Mouse (Mus musculus) hindlimb bud, embryonic 11.5 days (tissue): ENCODE results near the gene Acsl5.

ENCODE experiments used
- DNase-seq: peaks from one replicate; pipeline ENCODE4 v3.0.0-alpha.2; 2012; ENCODE audit warnings: low read depth, low spot score; ENCODE audit errors: extremely low spot score

Gene Acsl5

DNA sequence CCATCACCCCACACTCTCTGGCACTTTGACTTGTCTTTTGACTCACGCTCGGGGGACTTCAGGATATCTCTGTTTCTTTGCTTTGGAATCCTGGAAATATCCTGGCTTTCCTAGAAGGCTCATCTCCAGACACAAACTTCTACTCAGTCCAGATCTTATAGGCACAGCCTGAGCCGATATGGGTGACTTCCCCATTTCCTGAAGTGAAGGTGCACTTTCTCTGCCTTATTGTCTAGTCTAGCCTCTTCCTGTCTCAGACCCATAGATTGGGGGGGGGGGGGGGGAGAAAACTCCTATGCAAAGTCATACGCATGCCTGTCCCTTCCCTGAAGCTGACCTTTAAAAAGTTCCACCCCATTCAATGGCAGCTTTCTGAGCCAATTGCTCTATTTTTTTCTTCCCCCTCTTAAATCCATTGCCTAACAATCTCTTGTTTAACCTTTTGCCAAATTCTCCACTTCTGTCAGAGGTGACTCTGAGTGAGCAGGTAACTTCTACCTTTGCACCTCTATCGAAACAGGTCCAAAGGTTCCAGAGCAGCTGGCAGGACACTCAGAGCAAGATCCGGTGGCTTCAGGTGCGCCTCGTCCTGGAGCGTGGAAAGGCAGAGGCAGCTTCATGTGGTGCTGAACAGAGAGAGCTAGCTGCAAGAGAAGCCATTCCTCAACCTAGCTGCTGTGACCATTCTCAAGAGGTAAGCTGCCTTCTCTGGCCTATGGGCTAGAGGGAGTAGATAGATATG lies at the start of gene Acsl5:
Gene Acsl5 (plus strand): TSS at position 556 of the 742 bp plus-strand sequence.
- DNase-seq: no peak

DNA sequence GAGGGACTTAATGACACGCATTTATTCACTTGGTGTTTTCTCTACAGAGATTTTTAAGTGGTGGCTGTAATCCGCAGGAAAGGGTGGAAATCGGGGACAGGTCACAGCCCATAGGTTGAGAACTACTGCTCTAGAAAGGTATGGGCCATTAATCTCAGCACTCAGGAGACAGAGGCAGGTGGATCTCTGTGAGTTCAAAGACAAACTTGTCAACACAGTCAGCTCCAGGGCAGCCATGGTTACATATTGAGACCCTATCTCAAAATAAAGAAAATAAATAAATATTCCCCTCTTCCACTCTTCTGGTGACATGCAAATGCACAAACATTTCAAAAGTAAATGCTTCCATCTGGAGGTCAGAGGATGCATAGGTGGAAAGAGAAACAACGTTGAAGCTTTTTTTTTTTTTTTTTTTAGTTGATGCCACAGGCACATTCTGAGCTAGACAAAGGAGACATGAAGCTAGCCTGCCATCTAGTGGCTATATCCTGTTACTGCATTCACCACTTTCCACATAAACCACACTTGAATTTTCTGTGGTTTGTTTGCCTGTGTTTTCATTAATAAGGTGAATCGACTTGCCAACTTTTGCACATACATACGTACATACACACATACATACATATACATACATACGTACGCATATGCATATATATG lies 45.1 kb upstream of the Acsl5 start:
- DNase-seq: peak; percentile 68

GRCm38 (mm10) chr19:55207205-55207604 lies 44.5 kb upstream of the Acsl5 start:
- DNase-seq: no peak

GRCm38 (mm10) chr19:55207746-55208538 lies 43.8 kb upstream of the Acsl5 start:
- no peak for DNase-seq

DNA sequence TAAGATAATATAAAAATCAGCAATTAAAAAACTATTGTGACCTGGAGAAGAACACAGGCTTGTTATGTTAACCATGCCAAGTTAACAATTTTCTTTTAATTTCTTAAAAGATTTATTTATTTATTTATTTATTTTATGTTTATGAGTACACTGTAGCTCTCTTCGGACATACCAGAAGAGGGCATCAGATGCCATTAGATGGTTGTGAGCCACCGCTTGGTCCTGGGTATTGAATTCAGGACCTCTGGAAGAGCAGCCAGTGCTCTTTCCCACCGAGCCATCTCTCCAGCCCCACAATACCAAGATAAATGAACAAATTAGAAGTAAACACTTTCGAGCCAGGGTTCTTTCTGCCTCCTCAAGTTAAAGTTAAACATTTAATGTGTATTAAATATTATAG lies 43.1 kb upstream of the Acsl5 start:
- DNase-seq: no peak

GRCm38 (mm10) chr19:55209084-55209483 lies 42.7 kb upstream of the Acsl5 start:
- no peak for DNase-seq

GRCm38 (mm10) chr19:55211698-55212097 lies 40.0 kb upstream of the Acsl5 start:
- no peak for DNase-seq

- DNase-seq: no peak
Observed at GRCm38 (mm10) chr19:55213617-55214340, 38.0 kb upstream of the Acsl5 start.

- DNase-seq: no peak
Observed at GRCm38 (mm10) chr19:55216876-55217275, 34.9 kb upstream of the Acsl5 start.

DNA sequence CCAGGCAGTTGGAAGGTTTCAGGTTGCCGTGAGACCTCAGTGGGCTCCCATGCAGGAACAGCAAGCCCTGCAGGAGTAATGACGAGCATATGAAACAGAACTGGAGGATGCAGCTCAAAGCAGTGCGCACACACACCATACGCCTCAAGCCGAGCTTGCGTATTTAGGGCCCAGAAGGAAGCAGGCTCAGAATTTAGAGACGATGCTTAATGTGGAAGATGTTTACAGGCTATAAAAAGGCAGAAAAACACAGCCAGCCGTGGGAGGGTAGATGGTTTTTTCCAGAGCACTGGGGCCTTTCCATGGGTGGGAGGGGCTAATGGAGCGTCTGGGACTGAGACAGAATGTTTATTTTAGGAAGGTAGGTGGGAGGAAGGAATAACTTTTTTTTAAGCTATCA lies 34.4 kb upstream of the Acsl5 start:
- DNase-seq: no peak

DNA sequence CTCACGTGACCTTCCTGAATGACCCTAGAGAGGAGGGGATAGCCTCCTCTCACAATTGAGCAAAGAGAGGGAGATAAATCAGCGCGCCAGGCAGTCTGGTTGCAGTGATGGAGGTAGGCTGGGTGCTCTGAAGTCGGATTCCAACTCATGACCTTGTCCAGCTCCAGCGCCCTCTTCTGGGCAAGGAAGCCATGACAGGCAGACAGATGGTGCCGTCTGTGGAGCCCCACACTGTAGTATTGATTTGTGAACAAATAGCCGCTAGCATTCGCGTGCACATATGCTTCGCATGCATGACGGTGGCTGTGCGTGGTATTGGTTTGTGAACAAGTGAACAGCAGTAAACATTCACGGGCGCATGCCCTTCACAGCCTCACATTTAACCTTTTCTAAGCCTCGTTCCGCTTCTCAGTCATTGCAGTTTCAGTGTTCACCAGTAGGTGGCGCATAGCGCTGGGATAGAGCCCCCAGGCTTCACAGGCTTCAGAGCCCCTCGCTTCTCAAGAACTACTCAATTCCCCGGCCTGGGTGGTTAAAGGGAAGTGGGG lies 33.5 kb upstream of the Acsl5 start:
- peak; percentile 92 for DNase-seq

- no peak for DNase-seq
Observed at GRCm38 (mm10) chr19:55218741-55219221, 33.0 kb upstream of the Acsl5 start.

DNA sequence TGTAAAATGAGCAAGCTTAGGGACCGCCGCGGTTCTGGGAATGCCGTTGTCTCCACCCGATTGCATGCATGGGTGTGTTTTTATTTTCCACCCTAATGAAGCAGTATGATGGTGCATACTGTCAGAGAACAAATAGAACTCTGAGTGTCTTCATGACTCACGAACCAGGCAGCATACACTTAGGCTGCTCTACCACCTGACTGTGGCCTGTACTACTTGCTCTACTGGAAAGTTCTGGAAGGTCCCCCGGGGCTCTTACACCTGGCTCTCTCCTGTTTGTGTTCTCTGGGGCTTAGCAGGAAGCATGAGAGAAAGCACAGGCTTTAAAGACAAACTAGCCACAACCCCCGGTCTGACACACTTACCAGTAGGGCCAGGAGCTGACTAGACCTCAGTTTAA lies 32.4 kb upstream of the Acsl5 start:
- DNase-seq: no peak

DNA sequence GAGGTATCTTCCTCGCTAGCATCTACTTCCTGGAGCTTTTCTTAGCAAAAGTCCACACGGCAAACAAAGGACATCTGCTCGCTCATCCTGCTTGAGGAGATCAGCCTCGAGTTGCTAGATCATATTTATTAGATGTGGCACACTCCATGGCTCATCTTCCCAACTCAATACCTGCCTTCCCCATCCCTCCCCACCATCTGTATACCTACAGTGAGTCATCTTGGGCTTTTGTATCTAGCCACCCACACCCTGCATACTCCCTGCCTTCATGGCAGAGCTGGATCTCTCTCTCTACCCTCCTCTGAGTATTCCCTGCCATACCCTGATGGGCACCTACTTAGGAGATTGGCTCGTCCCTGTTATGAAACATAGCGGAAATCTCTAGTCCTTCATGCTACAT lies 30.5 kb upstream of the Acsl5 start:
- DNase-seq: no peak

DNA sequence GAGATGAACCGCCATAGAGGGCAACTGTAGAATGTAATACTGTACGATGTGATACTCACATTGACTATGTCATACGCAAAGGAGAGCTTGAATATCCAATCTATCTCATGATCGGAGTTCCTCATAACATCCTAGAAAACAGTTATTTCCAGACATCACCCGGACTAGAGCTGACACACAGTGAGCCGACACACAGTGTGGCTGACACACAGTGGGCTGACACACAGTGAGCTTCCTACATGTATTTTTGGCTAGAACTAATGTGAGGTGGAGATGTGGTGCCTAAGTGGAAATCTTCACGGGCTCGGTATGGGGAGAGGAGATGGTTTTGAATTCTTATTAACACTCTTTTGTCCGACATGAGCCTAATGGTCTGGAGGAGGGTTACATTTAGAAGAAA lies 29.5 kb upstream of the Acsl5 start:
- no peak for DNase-seq

GRCm38 (mm10) chr19:55226621-55227020 lies 25.1 kb upstream of the Acsl5 start:
- DNase-seq: no peak

GRCm38 (mm10) chr19:55227135-55227534 lies 24.6 kb upstream of the Acsl5 start:
- DNase-seq: no peak

DNA sequence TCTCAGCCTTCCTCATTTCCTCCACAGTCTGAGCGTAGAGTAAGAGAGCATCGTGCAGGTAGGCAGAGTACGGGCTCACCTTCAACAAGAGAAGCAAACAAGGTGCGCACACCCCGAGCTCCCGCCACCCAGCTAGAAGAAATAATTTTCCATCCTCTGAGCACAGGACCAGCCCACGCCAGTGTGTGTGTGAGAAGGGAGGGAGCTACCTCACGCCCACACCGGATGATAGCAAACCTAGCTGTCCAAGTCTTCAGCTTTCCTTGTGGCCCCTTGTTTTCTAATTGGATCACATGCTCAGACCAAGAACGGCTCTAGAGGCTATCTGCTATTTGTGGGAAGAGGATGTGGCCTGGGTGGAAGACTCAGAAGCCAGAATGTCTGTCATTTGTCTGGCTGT lies 20.7 kb upstream of the Acsl5 start:
- no peak for DNase-seq

DNA sequence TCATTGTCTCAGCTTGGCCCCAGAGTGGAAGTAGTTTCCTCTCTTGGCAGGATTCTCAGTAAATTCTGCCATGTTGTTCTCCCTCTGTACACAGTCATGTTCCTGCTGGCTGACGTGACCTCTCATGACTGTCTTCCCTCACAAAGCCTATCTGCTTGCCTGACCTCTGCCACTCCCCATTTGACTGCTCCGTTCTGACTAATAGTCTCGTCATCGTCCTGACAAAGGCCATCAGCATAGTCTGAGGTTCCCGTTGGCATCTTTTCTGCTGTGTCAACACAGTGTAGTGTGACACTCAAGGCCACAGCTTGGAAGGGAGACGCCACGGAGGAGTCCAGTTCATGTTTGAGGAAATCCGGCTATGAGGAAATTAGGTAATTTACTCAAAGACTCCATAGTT lies 19.6 kb upstream of the Acsl5 start:
- no peak for DNase-seq

GRCm38 (mm10) chr19:55236026-55236425 lies 15.7 kb upstream of the Acsl5 start:
- no peak for DNase-seq

- no peak for DNase-seq
Observed at GRCm38 (mm10) chr19:55236564-55236963, 15.2 kb upstream of the Acsl5 start.
